Mouse (Mus musculus) heart, embryonic 15.5 days (tissue): ENCODE data around the gene Palld. TPM values are rescaled to one million over a fixed set of nuclear protein-coding genes. Genes with fewer than 3 reads are reported as not detected.

Source experiments
- ATAC-seq: fragments of 200-750 bp; cut with Nextera tagmentation; replicated peaks from 2 replicates; pipeline ENCODE4 v1.8.0; 2017; ENCODE audit warnings: low read depth, moderate TSS enrichment; ENCODE audit not compliant: insufficient number of reproducible peaks, insufficient read depth, low FRiP score
- H3K27ac ChIP-seq: fragments of 300-500 bp; sonication (generic); 2 replicates; pipeline ENCODE4 v1.5.1; 2015; ENCODE audit warnings: mild to moderate bottlenecking, inconsistent platforms
- H3K27me3 ChIP-seq: fragments of 300-500 bp; sonication (generic); 2 replicates; pipeline ENCODE4 v1.6.1; 2015; ENCODE audit warnings: inconsistent platforms
- H3K36me3 ChIP-seq: fragments of 300-500 bp; sonication (generic); 2 replicates; pipeline ENCODE4 v1.6.1; 2015; ENCODE audit warnings: mild to moderate bottlenecking, inconsistent platforms
- H3K4me1 ChIP-seq: fragments of 300-500 bp; sonication (generic); replicated peaks from 2 replicates; pipeline ENCODE4 v1.6.1; 2015; ENCODE audit warnings: inconsistent platforms
- H3K4me2 ChIP-seq: fragments of 300-500 bp; sonication (generic); 2 replicates; pipeline ENCODE4 v1.6.1; 2015; ENCODE audit warnings: inconsistent platforms, mild to moderate bottlenecking, moderate library complexity
- H3K4me3 ChIP-seq: fragments of 300-500 bp; sonication (generic); 2 replicates; pipeline ENCODE4 v1.5.1; 2015; ENCODE audit warnings: mild to moderate bottlenecking, inconsistent platforms
- H3K9ac ChIP-seq: fragments of 300-500 bp; sonication (generic); 2 replicates; pipeline ENCODE4 v1.6.1; 2015; ENCODE audit warnings: mild to moderate bottlenecking, inconsistent platforms
- H3K9me3 ChIP-seq: fragments of 300-500 bp; sonication (generic); replicated peaks from 2 replicates; pipeline ENCODE4 v1.6.1; 2016; ENCODE audit warnings: inconsistent platforms
- WGBS: fragments of 180-500 bp; shearing (Covaris S2); methylation state at CpG from one replicate; pipeline ENCODE4 v1.1.7; 2015; ENCODE audit warnings: mixed read lengths; 5-methylcytosine and 5-hydroxymethylcytosine counted together
- polyA plus RNA-seq: library from polyadenylated mRNA; unstranded; fragments of >200 nt; fragmentation: Nextera tagmentation; extraction: Ambion mirVana; gene quantifications from 2 replicates; pipeline ENCODE4 v1.2.1, GENCODE M21; 2015

Gene Palld
- polyA plus RNA-seq, 1 experiment from 2014 or later, result 173 TPM

GRCm38 (mm10) chr8:61487597-61488156, 414.8 kb downstream of the Palld start, which contains the start of gene Cbr4:
TSS of gene Cbr4 (plus strand) at chr8:61487734.
- peak within 1 kb of the TSS; percentile 67 for H3K4me2 ChIP-seq
- peak within 1 kb of the TSS; percentile 96 for H3K27ac ChIP-seq
- H3K4me1 ChIP-seq, result peaks cover 4% of the 10 kb centered on the region
- peak; percentile 91 for ATAC-seq
- H3K36me3 ChIP-seq, result peaks cover 6% of the 10 kb centered on the region; the same call in 1 of the 2 replicates
- H3K4me3 ChIP-seq, result peak within 1 kb of the TSS; percentile 68
- no peaks in the 10 kb centered on the region for H3K27me3 ChIP-seq
- H3K9ac ChIP-seq, result peak within 1 kb of the TSS; percentile 74
- no peaks in the 10 kb centered on the region for H3K9me3 ChIP-seq
- 1% methylated on average over 29 of the region's 29 CpGs for WGBS

DNA sequence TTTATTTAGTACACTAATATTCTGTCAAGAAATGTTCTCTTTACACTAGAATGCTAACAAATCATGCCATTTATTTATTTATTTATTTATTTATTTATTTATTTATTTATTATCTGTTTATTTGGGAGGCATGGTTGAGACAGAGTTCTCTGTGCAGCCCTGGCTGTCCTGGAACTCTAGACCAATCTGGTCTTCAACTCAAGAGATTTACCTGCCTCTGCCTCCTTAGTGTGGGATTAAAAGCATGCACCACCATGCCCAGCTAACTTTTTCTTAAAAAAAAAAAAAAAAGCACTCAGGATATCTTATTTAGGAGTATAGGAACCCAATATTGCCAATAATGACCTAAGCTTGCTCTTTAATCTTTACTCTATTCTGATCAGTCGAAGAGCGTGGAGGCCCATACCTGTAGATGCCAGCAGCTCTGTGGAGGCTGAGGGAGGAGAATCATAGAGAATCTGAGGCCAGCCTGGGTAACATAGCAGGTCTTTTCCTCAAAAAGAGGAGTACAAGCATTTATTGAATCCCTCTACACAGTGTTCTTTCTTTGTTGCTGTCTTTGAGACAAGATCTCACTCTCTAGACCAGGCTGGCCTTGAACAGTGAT, 415.5 kb downstream of the Palld start:
- H3K4me3 ChIP-seq, result peak overlapping the region; percentile 68; the same call in 1 of the 2 replicates
- no peak for ATAC-seq
- peak overlapping the region; percentile 67; the same call in 1 of the 2 replicates for H3K4me2 ChIP-seq
- no peaks in the 10 kb centered on the region for H3K9me3 ChIP-seq
- H3K4me1 ChIP-seq, result peaks cover 4% of the 10 kb centered on the region
- H3K27ac ChIP-seq, result peak overlapping the region; percentile 96; the same call in 1 of the 2 replicates
- peaks cover 3% of the 10 kb centered on the region; the same call in 1 of the 2 replicates for H3K36me3 ChIP-seq
- no peaks in the 10 kb centered on the region for H3K27me3 ChIP-seq
- no peak overlapping the region for H3K9ac ChIP-seq
- 98% methylated on average over 2 of the region's 2 CpGs for WGBS

GRCm38 (mm10) chr8:61480260-61480967, 422.1 kb downstream of the Palld start:
- H3K4me1 ChIP-seq, result no peaks in the 10 kb centered on the region
- H3K4me2 ChIP-seq, result no peak overlapping the region
- WGBS, result 80% methylated on average over 14 of the region's 14 CpGs

GRCm38 (mm10) chr8:61479506-61480214, 422.8 kb downstream of the Palld start:
- no peak overlapping the region for H3K4me3 ChIP-seq
- no peaks in the 10 kb centered on the region for H3K4me1 ChIP-seq
- H3K27me3 ChIP-seq, result no peaks in the 10 kb centered on the region
- H3K36me3 ChIP-seq, result no peaks in the 10 kb centered on the region
- no peak overlapping the region for H3K9ac ChIP-seq
- 47% methylated on average over 11 of the region's 11 CpGs for WGBS
- no peak overlapping the region for H3K27ac ChIP-seq
- no peak overlapping the region for H3K4me2 ChIP-seq
- no peak; the same call in 1 of the 2 replicates for ATAC-seq
- H3K9me3 ChIP-seq, result no peaks in the 10 kb centered on the region

More at GRCm38 (mm10) chr8:61480260-61480967, 422.1 kb downstream of the Palld start:
- Histone ChIP-seq H3K9ac (no peak overlapping the region), H3K27me3 (no peaks in the 10 kb centered on the region), H3K9me3 (no peaks in the 10 kb centered on the region), H3K36me3 (no peaks in the 10 kb centered on the region), H3K4me3 (no peak overlapping the region), H3K27ac (no peak overlapping the region)
- no peak for ATAC-seq

DNA sequence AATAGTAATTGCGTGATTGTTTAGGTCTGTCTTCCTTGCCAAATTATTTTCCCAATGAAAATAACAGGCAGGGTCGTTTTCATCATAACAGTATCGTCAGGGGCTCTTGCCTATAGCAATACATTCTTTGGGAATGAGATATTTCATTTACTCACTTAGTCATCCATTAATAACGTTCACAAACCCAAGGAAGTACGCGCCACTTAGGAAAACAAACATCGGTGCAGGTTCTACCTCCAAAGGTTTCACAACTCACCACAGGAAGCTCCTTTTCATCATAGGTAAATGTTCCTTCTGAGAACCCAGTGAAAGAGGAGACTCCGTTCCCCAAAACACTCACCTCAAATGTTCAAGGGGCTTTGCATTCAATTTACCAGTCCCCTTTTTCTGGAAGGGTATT, 423.7 kb downstream of the Palld start:
- Histone ChIP-seq H3K9me3 (no peaks in the 10 kb centered on the region), H3K4me3 (no peak overlapping the region), H3K4me1 (no peaks in the 10 kb centered on the region), H3K27ac (no peak overlapping the region), H3K36me3 (no peaks in the 10 kb centered on the region), H3K9ac (no peak overlapping the region), H3K27me3 (no peaks in the 10 kb centered on the region), H3K4me2 (no peak overlapping the region)
- no peak for ATAC-seq
- WGBS, result 72% methylated on average over 8 of the region's 8 CpGs

DNA sequence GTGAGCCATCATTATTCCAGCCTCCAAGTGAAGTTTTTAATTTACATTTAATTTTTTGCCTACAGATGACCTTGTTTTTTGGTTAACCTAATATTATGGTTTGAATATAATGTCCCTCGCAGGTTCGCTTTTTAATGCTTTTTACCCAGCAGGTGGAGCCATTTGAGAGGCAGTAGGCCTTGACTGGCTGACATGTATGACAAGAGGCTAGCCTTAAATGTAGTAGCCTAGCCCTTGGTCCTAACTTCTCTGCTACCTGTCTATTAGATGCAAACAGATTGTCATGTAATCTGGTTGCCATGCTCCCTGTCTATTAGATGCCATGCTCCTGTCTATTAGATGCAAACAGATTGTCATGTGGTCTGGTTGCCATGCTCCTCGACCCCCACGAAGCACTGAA, 424.3 kb downstream of the Palld start:
- Histone ChIP-seq H3K27me3 (no peaks in the 10 kb centered on the region), H3K4me2 (no peak overlapping the region), H3K36me3 (no peaks in the 10 kb centered on the region), H3K9me3 (no peaks in the 10 kb centered on the region), H3K27ac (no peak overlapping the region), H3K9ac (no peak overlapping the region), H3K4me1 (no peaks in the 10 kb centered on the region), H3K4me3 (no peak overlapping the region)
- 84% methylated on average over 4 of the region's 4 CpGs for WGBS
- no peak for ATAC-seq

DNA sequence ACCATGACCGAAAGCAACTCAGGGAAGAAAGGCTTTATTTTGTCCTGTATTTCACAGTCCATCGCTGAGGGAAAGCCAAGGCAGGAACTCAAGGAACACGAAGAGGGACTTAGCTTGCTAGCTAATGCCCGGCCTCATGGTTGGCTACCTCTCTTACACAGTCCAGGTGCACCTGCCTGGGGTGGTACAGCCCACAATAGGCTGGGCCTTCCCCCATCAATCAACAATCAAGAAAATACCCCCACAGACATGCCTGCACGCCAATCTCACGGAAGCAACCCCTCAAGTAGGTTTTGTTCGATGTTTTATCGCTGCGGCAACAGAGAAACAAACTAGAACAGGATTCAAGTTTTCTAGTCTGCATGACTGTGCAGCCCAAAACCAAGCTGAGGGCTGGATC, 426.3 kb downstream of the Palld start:
- no peak overlapping the region for H3K4me2 ChIP-seq
- H3K36me3 ChIP-seq, result no peaks in the 10 kb centered on the region
- no peak overlapping the region for H3K27ac ChIP-seq
- no peaks in the 10 kb centered on the region for H3K4me1 ChIP-seq
- H3K27me3 ChIP-seq, result no peaks in the 10 kb centered on the region
- H3K9me3 ChIP-seq, result no peaks in the 10 kb centered on the region
- no peak overlapping the region for H3K9ac ChIP-seq
- no peak for ATAC-seq
- no peak overlapping the region for H3K4me3 ChIP-seq
- 79% methylated on average over 9 of the region's 9 CpGs for WGBS

DNA sequence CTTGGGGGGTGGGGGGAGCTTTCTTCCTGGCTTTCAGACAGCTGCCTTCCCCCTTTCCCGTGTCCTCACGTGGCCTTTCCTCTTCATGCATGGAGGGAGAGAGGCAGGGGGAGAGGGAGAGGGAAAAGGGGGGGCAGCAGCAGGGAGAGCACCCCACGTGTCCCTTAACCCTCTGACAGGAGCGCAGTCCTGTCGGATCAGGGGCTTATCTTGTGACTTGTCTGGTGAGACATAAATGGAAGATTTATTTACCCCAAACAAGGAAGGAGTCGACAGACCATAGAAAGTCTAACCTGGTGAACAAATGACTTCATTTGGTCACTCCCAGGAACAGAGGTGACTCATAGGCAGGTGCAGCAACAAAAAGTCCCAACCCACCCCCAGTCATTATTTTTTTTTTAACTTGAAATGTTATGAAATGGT, 427.2 kb downstream of the Palld start:
- Histone ChIP-seq H3K4me1 (no peaks in the 10 kb centered on the region), H3K36me3 (no peaks in the 10 kb centered on the region), H3K4me2 (no peak overlapping the region), H3K27me3 (no peaks in the 10 kb centered on the region), H3K9me3 (no peaks in the 10 kb centered on the region), H3K9ac (no peak overlapping the region), H3K27ac (no peak overlapping the region), H3K4me3 (no peak overlapping the region)
- 51% methylated on average over 6 of the region's 6 CpGs for WGBS
- ATAC-seq, result no peak

- no peaks in the 10 kb centered on the region for H3K36me3 ChIP-seq
- no peaks in the 10 kb centered on the region for H3K27me3 ChIP-seq
- H3K4me3 ChIP-seq, result no peak overlapping the region
- no peak overlapping the region for H3K27ac ChIP-seq
- 70% methylated on average over 4 of the region's 4 CpGs for WGBS
- no peak for ATAC-seq
- no peak overlapping the region for H3K4me2 ChIP-seq
- H3K9me3 ChIP-seq, result no peaks in the 10 kb centered on the region
- no peaks in the 10 kb centered on the region for H3K4me1 ChIP-seq
- H3K9ac ChIP-seq, result no peak overlapping the region
Measured at GRCm38 (mm10) chr8:61470213-61470612, 432.3 kb downstream of the Palld start.

GRCm38 (mm10) chr8:61467553-61467815, 435.0 kb downstream of the Palld start:
- H3K36me3 ChIP-seq, result no peaks in the 10 kb centered on the region
- H3K9ac ChIP-seq, result no peak overlapping the region
- H3K27me3 ChIP-seq, result no peaks in the 10 kb centered on the region
- no peak overlapping the region for H3K27ac ChIP-seq
- H3K9me3 ChIP-seq, result no peaks in the 10 kb centered on the region
- no peaks in the 10 kb centered on the region for H3K4me1 ChIP-seq
- H3K4me2 ChIP-seq, result no peak overlapping the region
- ATAC-seq, result no peak
- WGBS, result 82% methylated on average over 3 of the region's 3 CpGs
- no peak overlapping the region for H3K4me3 ChIP-seq

GRCm38 (mm10) chr8:61466696-61467552, 435.6 kb downstream of the Palld start:
- 86% methylated on average over 15 of the region's 15 CpGs for WGBS
- H3K36me3 ChIP-seq, result no peaks in the 10 kb centered on the region
- no peak overlapping the region for H3K27ac ChIP-seq
- no peak for ATAC-seq
- H3K9ac ChIP-seq, result no peak overlapping the region
- no peaks in the 10 kb centered on the region for H3K4me1 ChIP-seq
- H3K4me3 ChIP-seq, result no peak overlapping the region
- H3K4me2 ChIP-seq, result no peak overlapping the region
- no peaks in the 10 kb centered on the region for H3K27me3 ChIP-seq
- no peaks in the 10 kb centered on the region for H3K9me3 ChIP-seq
